Mouse (Mus musculus) MEL (cell line): ENCODE measurements around the gene Rprd2.

Experiments used
- CTCF ChIP-seq, 3 experiments: IDR thresholded peaks in 2 of 3; conservative IDR thresholded peaks in 1 of 3; 2 replicates each; pipeline ENCODE4 v1.5.1; 2011 to 2012; ENCODE audit warnings: low read length in 3 of 3, low read depth in 2 of 3, mild to moderate bottlenecking in 2 of 3, improper control_type of control experiment in 1 of 3, inconsistent platforms in 1 of 3, mixed read lengths in 1 of 3, moderate library complexity in 1 of 3; ENCODE audit not compliant: control insufficient read depth in 1 of 3, insufficient read depth in 1 of 3, poor library complexity in 1 of 3, severe bottlenecking in 1 of 3
- EP300 ChIP-seq, 2 experiments: IDR thresholded peaks; 2 replicates each; pipeline ENCODE4 v1.6.1; 2011; ENCODE audit warnings: improper control_type of control experiment in 2 of 2, low read length in 2 of 2, low read depth in 1 of 2, mild to moderate bottlenecking in 1 of 2
- GABPA ChIP-seq: IDR thresholded peaks from 2 replicates; pipeline ENCODE4 v1.6.1; 2012; ENCODE audit warnings: low read depth, mild to moderate bottlenecking, inconsistent platforms, low read length, improper control_type of control experiment, moderate library complexity
- GATA1 ChIP-seq: IDR thresholded peaks from 2 replicates; pipeline ENCODE4 v1.6.1; 2011; ENCODE audit warnings: low read depth, low read length, improper control_type of control experiment
- HCFC1 ChIP-seq: IDR thresholded peaks from 2 replicates; pipeline ENCODE4 v1.6.1; 2012; ENCODE audit warnings: low read depth, mild to moderate bottlenecking, inconsistent platforms, low read length, improper control_type of control experiment, moderate library complexity
- JUND ChIP-seq: IDR thresholded peaks from 2 replicates; pipeline ENCODE4 v1.6.1; 2011; ENCODE audit warnings: low read depth, mild to moderate bottlenecking, improper control_type of control experiment, low read length
- MAFK ChIP-seq: IDR thresholded peaks from 2 replicates; pipeline ENCODE4 v1.6.1; 2011; ENCODE audit warnings: low read depth, mild to moderate bottlenecking, low read length, improper control_type of control experiment, borderline replicate concordance
- MAX ChIP-seq: IDR thresholded peaks from 2 replicates; pipeline ENCODE4 v1.6.1; 2011; ENCODE audit warnings: low read length, improper control_type of control experiment
- MXI1 ChIP-seq: IDR thresholded peaks from 2 replicates; pipeline ENCODE4 v1.6.1; 2011; ENCODE audit warnings: mild to moderate bottlenecking, low read depth, low read length, improper control_type of control experiment
- POLR2A ChIP-seq, 2 experiments: IDR thresholded peaks; 2 replicates each; pipeline ENCODE4 v1.6.1; 2011 to 2012; ENCODE audit warnings: low read length in 2 of 2, mild to moderate bottlenecking in 2 of 2, control low read depth in 1 of 2, improper control_type of control experiment in 1 of 2, low read depth in 1 of 2, moderate library complexity in 1 of 2; ENCODE audit not compliant: control insufficient read depth in 1 of 2, insufficient read depth in 1 of 2, poor library complexity in 1 of 2
- POLR2AphosphoS5 ChIP-seq: IDR thresholded peaks from 2 replicates; pipeline ENCODE4 v1.6.1; 2012; ENCODE audit warnings: low read depth, borderline replicate concordance, mild to moderate bottlenecking, inconsistent platforms, low read length, moderate library complexity, mixed read lengths
- TCF12 ChIP-seq: IDR thresholded peaks from 2 replicates; pipeline ENCODE4 v1.6.1; 2014; ENCODE audit warnings: low read depth, mild to moderate bottlenecking, inconsistent platforms, low read length, improper control_type of control experiment, moderate library complexity
- USF1 ChIP-seq: IDR thresholded peaks from 2 replicates; pipeline ENCODE4 v1.6.1; 2014; ENCODE audit warnings: low read depth, mild to moderate bottlenecking, inconsistent platforms, low read length, improper control_type of control experiment, moderate library complexity
- ZNF384 ChIP-seq: IDR thresholded peaks from 2 replicates; pipeline ENCODE4 v1.6.1; 2012; ENCODE audit warnings: low read depth, mild to moderate bottlenecking, inconsistent platforms, low read length, improper control_type of control experiment

- TF ChIP-seq USF1 (no peak), MAFK (no peak), CTCF (IDR thresholded peaks at IDR 0.05 in 2 of 3, conservative IDR thresholded peaks at IDR 0.05 in 1 of 3; ENCODE audit: control insufficient read depth in 1 of 3, insufficient read depth in 1 of 3, low read depth in 2 of 3, low read length in 3 of 3, poor library complexity in 1 of 3, severe bottlenecking in 1 of 3) (no peak), POLR2A (IDR thresholded peaks at IDR 0.05; ENCODE audit: control insufficient read depth in 1 of 2, insufficient read depth in 1 of 2, low read depth in 1 of 2, low read length in 2 of 2, poor library complexity in 1 of 2) (no peak), EP300 (IDR thresholded peaks at IDR 0.05; ENCODE audit: low read depth in 1 of 2, low read length in 2 of 2) (no peak), ZNF384 (no peak), HCFC1 (no peak), GABPA (no peak), MXI1 (no peak), POLR2AphosphoS5 (no peak), GATA1 (no peak), MAX (no peak), JUND (no peak), TCF12 (no peak)
Observed at GRCm38 (mm10) chr3:95716075-95716474, 102.6 kb downstream of the Rprd2 start.
